Mouse (Mus musculus) bone marrow, adult 2 months (tissue): ENCODE results near the gene Ddx11. TPM values are rescaled to one million over a fixed set of nuclear protein-coding genes. Genes with fewer than 3 reads are reported as not detected.

Source experiments
- H3K27ac ChIP-seq: fragments of 200-500 bp; 2 replicates; pipeline ENCODE4 v1.5.1; 2012; ENCODE audit warnings: low read depth, mild to moderate bottlenecking, control low read depth, inconsistent platforms, low read length; ENCODE audit not compliant: control insufficient read depth, poor library complexity, insufficient read depth
- H3K4me1 ChIP-seq: fragments of 200-500 bp; 2 replicates; pipeline ENCODE4 v1.6.1; 2011; ENCODE audit warnings: low read length; ENCODE audit not compliant: control insufficient read depth, insufficient read depth
- H3K4me3 ChIP-seq: fragments of 200-500 bp; replicated peaks from 2 replicates; pipeline ENCODE3; 2011; ENCODE audit warnings: mild to moderate bottlenecking, low read depth, low read length, control low read depth; ENCODE audit not compliant: control insufficient read depth
- CTCF ChIP-seq: fragments of 200-500 bp; IDR thresholded peaks from 2 replicates; pipeline ENCODE4 v1.5.1; 2011; ENCODE audit warnings: low read length, control low read depth; ENCODE audit not compliant: control insufficient read depth, insufficient read depth
- POLR2A ChIP-seq: fragments of 200-500 bp; IDR thresholded peaks from 2 replicates; pipeline ENCODE4 v1.6.1; 2011; ENCODE audit warnings: low read depth, mild to moderate bottlenecking, control low read depth, low read length, borderline replicate concordance; ENCODE audit not compliant: control insufficient read depth
- WGBS: fragments of 180-500 bp; shearing (Covaris S2); methylation state at CpG from one replicate; pipeline ENCODE4 v1.1.7; 2018; 5-methylcytosine and 5-hydroxymethylcytosine counted together
- polyA plus RNA-seq: library from polyadenylated mRNA; stranded (reverse); fragments of >200 nt; gene quantifications from 2 replicates; pipeline ENCODE4 v1.2.4, GENCODE M21; 2011; ENCODE audit warnings: low replicate concordance; ENCODE audit not compliant: missing spikeins, insufficient read depth, insufficient read length

The Ddx11 gene
- polyA plus RNA-seq, 1 experiment: 27.6 TPM

GRCm38 (mm10) chr17:66190577-66190976, 67.3 kb downstream of the Ddx11 start:
- no peak overlapping the region for H3K4me3 ChIP-seq
- no peak overlapping the region for H3K27ac ChIP-seq
- no peaks in the 10 kb centered on the region for H3K4me1 ChIP-seq
- WGBS: 84% methylated on average over 8 of the region's 8 CpGs
- TF ChIP-seq POLR2A: no peak

- Histone ChIP-seq H3K4me3 (no peak overlapping the region), H3K4me1 (no peaks in the 10 kb centered on the region), H3K27ac (no peak overlapping the region)
- TF ChIP-seq CTCF (no peak), POLR2A (no peak)
- 15% methylated on average over 3 of the region's 3 CpGs for WGBS
Measured at GRCm38 (mm10) chr17:66197041-66197440, 73.7 kb downstream of the Ddx11 start.

Other genes with a start within 250 kb of the Ddx11 start
- gene Ralbp1, start 237.7 kb upstream of the Ddx11 start, polyA plus RNA-seq: 16.1 and 27.0 TPM in 2 replicates
- gene Twsg1, start 172.3 kb upstream of the Ddx11 start, polyA plus RNA-seq: 5.1 and 8.8 TPM in 2 replicates
- 19.4 and 27.4 TPM in 2 replicates for gene Ankrd12, start 46.4 kb upstream of the Ddx11 start, polyA plus RNA-seq
- 92.9 and 164 TPM in 2 replicates for gene Ndufv2, start 22.0 kb upstream of the Ddx11 start, polyA plus RNA-seq
- 24.4 and 47.4 TPM in 2 replicates for gene Washc1, start 12.0 kb upstream of the Ddx11 start, polyA plus RNA-seq